Mouse (Mus musculus) CH12.LX (cell line): ENCODE data around the gene Shank3. TPM values are rescaled to one million over a fixed set of nuclear protein-coding genes. Genes with fewer than 3 reads are reported as not detected.

Experiments used
- DNase-seq: peaks from one replicate; pipeline ENCODE4 v3.0.0-alpha.2; 2013; ENCODE audit errors: extremely low read depth
- H3K27ac ChIP-seq: 2 replicates; pipeline ENCODE4 v1.5.1; 2012; ENCODE audit warnings: low read depth, mild to moderate bottlenecking, control low read depth, moderate library complexity; ENCODE audit not compliant: insufficient read depth
- H3K27me3 ChIP-seq: replicated peaks from 2 replicates; pipeline ENCODE3; 2012; ENCODE audit warnings: inconsistent platforms
- H3K36me3 ChIP-seq, 2 experiments: replicated peaks in 1 of 2; 2 replicates each; pipeline versions ENCODE3 to v1.6.1; 2012; ENCODE audit warnings: inconsistent platforms in 1 of 2, low read length in 1 of 2, mild to moderate bottlenecking in 1 of 2, mixed read lengths in 1 of 2, moderate library complexity in 1 of 2; ENCODE audit not compliant: control insufficient read depth in 1 of 2, insufficient read depth in 1 of 2
- H3K4me1 ChIP-seq, 2 experiments: 2 replicates each; pipeline ENCODE4 v1.6.1; 2012; ENCODE audit warnings: inconsistent platforms in 1 of 2, moderate library complexity in 1 of 2; ENCODE audit not compliant: insufficient read depth in 2 of 2, control insufficient read depth in 1 of 2
- H3K4me2 ChIP-seq: 2 replicates; pipeline ENCODE4 v1.6.1; 2012; ENCODE audit warnings: low read depth, mild to moderate bottlenecking, control low read depth; ENCODE audit not compliant: poor library complexity, insufficient read depth, severe bottlenecking
- H3K4me3 ChIP-seq, 3 experiments: fragments of 150-350 bp in 1 of 3; sonication (generic) in 1 of 3; replicated peaks in 1 of 3; 2 replicates each; pipeline versions ENCODE3 to v1.5.1; 2011 to 2012; ENCODE audit warnings: low read depth in 2 of 3, low read length in 2 of 3, mild to moderate bottlenecking in 2 of 3, moderate library complexity in 2 of 3, control low read depth in 1 of 3, improper control_type of control experiment in 1 of 3, inconsistent platforms in 1 of 3, mixed read lengths in 1 of 3; ENCODE audit not compliant: poor library complexity in 1 of 3
- H3K79me2 ChIP-seq: replicated peaks from 2 replicates; pipeline ENCODE4 v1.6.1; 2012; ENCODE audit warnings: mild to moderate bottlenecking, moderate library complexity; ENCODE audit not compliant: control insufficient read depth, poor library complexity, insufficient read depth, severe bottlenecking; ENCODE audit errors: extremely low read depth
- H3K9ac ChIP-seq: 2 replicates; pipeline ENCODE4 v1.6.1; 2012; ENCODE audit warnings: low read depth, mild to moderate bottlenecking, control low read depth, moderate library complexity; ENCODE audit not compliant: insufficient read depth
- H3K9me3 ChIP-seq: replicated peaks from 2 replicates; pipeline ENCODE3; 2012; ENCODE audit warnings: low read length, inconsistent platforms, mixed read lengths
- BHLHE40 ChIP-seq: IDR thresholded peaks from 2 replicates; pipeline ENCODE4 v1.6.1; 2011; ENCODE audit warnings: mild to moderate bottlenecking, low read depth, low read length, improper control_type of control experiment
- CHD1 ChIP-seq: IDR thresholded peaks from 2 replicates; pipeline ENCODE4 v1.6.1; 2012; ENCODE audit warnings: low read depth, low read length, improper control_type of control experiment, inconsistent platforms
- CHD2 ChIP-seq: IDR thresholded peaks from 2 replicates; pipeline ENCODE4 v1.6.1; 2011; ENCODE audit warnings: low read length, improper control_type of control experiment
- CTCF ChIP-seq, 2 experiments: IDR thresholded peaks in 1 of 2; conservative IDR thresholded peaks in 1 of 2; 2 replicates each; pipeline ENCODE4 v1.5.1; 2011 to 2012; ENCODE audit warnings: low read depth in 2 of 2, low read length in 2 of 2, improper control_type of control experiment in 1 of 2, inconsistent platforms in 1 of 2, mild to moderate bottlenecking in 1 of 2, moderate library complexity in 1 of 2
- E2F4 ChIP-seq: IDR thresholded peaks from 2 replicates; pipeline ENCODE4 v1.6.1; 2011; ENCODE audit warnings: low read depth, low read length, improper control_type of control experiment; ENCODE audit not compliant: insufficient replicate concordance
- EP300 ChIP-seq: IDR thresholded peaks from 2 replicates; pipeline ENCODE4 v1.6.1; 2011; ENCODE audit warnings: low read length, improper control_type of control experiment
- ETS1 ChIP-seq: conservative IDR thresholded peaks from 2 replicates; pipeline ENCODE4 v1.6.1; 2012; ENCODE audit warnings: low read depth, mild to moderate bottlenecking, inconsistent platforms, low read length, improper control_type of control experiment, moderate library complexity
- GABPA ChIP-seq: IDR thresholded peaks from 2 replicates; pipeline ENCODE4 v1.6.1; 2012; ENCODE audit warnings: low read depth, low read length, improper control_type of control experiment, inconsistent platforms; ENCODE audit not compliant: insufficient replicate concordance
- HCFC1 ChIP-seq: IDR thresholded peaks from 2 replicates; pipeline ENCODE4 v1.6.1; 2012; ENCODE audit warnings: low read depth, mild to moderate bottlenecking, inconsistent platforms, low read length, improper control_type of control experiment
- JUN ChIP-seq: IDR thresholded peaks from 2 replicates; pipeline ENCODE4 v1.6.1; 2011; ENCODE audit warnings: low read depth, mild to moderate bottlenecking, low read length, improper control_type of control experiment, moderate library complexity; ENCODE audit not compliant: insufficient read depth
- MAFK ChIP-seq: IDR thresholded peaks from 2 replicates; pipeline ENCODE4 v1.6.1; 2011; ENCODE audit warnings: low read length, improper control_type of control experiment; ENCODE audit not compliant: insufficient replicate concordance
- MAX ChIP-seq: IDR thresholded peaks from 2 replicates; pipeline ENCODE4 v1.6.1; 2011; ENCODE audit warnings: low read length, improper control_type of control experiment
- MAZ ChIP-seq: IDR thresholded peaks from 2 replicates; pipeline ENCODE4 v1.6.1; 2012; ENCODE audit warnings: low read depth, mild to moderate bottlenecking, inconsistent platforms, low read length, improper control_type of control experiment, moderate library complexity
- MEF2A ChIP-seq: IDR thresholded peaks from 2 replicates; pipeline ENCODE4 v1.6.1; 2014; ENCODE audit warnings: low read depth, mild to moderate bottlenecking, inconsistent platforms, low read length, improper control_type of control experiment, borderline replicate concordance
- MXI1 ChIP-seq: IDR thresholded peaks from 2 replicates; pipeline ENCODE4 v1.6.1; 2011; ENCODE audit warnings: mild to moderate bottlenecking, low read depth, low read length, improper control_type of control experiment
- NELFE ChIP-seq: IDR thresholded peaks from 2 replicates; pipeline ENCODE4 v1.6.1; 2011; ENCODE audit warnings: low read depth, low read length, improper control_type of control experiment
- PAX5 ChIP-seq: IDR thresholded peaks from 2 replicates; pipeline ENCODE4 v1.6.1; 2012; ENCODE audit warnings: low read length, inconsistent platforms, mixed read lengths
- RAD21 ChIP-seq: IDR thresholded peaks from 2 replicates; pipeline ENCODE4 v1.6.1; 2011; ENCODE audit warnings: low read depth, mild to moderate bottlenecking, low read length, improper control_type of control experiment, moderate library complexity
- RCOR1 ChIP-seq: conservative IDR thresholded peaks from 2 replicates; pipeline ENCODE4 v1.6.1; 2012; ENCODE audit warnings: low read depth, mild to moderate bottlenecking, inconsistent platforms, low read length, improper control_type of control experiment
- SMC3 ChIP-seq: IDR thresholded peaks from 2 replicates; pipeline ENCODE4 v1.6.1; 2011; ENCODE audit warnings: low read depth, low read length, improper control_type of control experiment
- TBP ChIP-seq: conservative IDR thresholded peaks from 2 replicates; pipeline ENCODE4 v1.6.1; 2011; ENCODE audit warnings: low read depth, low read length, improper control_type of control experiment
- TCF12 ChIP-seq: IDR thresholded peaks from 2 replicates; pipeline ENCODE4 v1.6.1; 2014; ENCODE audit warnings: low read depth, mild to moderate bottlenecking, inconsistent platforms, low read length, improper control_type of control experiment
- UBTF ChIP-seq: IDR thresholded peaks from 2 replicates; pipeline ENCODE4 v1.6.1; 2012; ENCODE audit warnings: low read depth, mild to moderate bottlenecking, inconsistent platforms, low read length, improper control_type of control experiment, moderate library complexity
- USF1 ChIP-seq: IDR thresholded peaks from 2 replicates; pipeline ENCODE4 v1.6.1; 2014; ENCODE audit warnings: low read depth, mild to moderate bottlenecking, inconsistent platforms, low read length, improper control_type of control experiment
- USF2 ChIP-seq: conservative IDR thresholded peaks from 2 replicates; pipeline ENCODE4 v1.6.1; 2011; ENCODE audit warnings: low read depth, low read length, improper control_type of control experiment
- ZKSCAN1 ChIP-seq: IDR thresholded peaks from 2 replicates; pipeline ENCODE4 v1.6.1; 2012; ENCODE audit warnings: low read depth, inconsistent platforms, low read length, improper control_type of control experiment, borderline replicate concordance
- ZMIZ1 ChIP-seq: IDR thresholded peaks from 2 replicates; pipeline ENCODE4 v1.6.1; 2012; ENCODE audit warnings: low read depth, mild to moderate bottlenecking, inconsistent platforms, low read length, improper control_type of control experiment
- ZNF384 ChIP-seq: IDR thresholded peaks from 2 replicates; pipeline ENCODE4 v1.6.1; 2012; ENCODE audit warnings: low read depth, low read length, improper control_type of control experiment, inconsistent platforms
- dilution Hi-C: fragments of 300-500 bp; cut with MboI; formaldehyde crosslinking; loops from 2 replicates; pipeline ENCODE4 v1.14.3; 2020; ENCODE audit warnings: low sequenced_read_pairs; ENCODE audit not compliant: extremely low pct_unique_long_range_greater_than_20kb, extremely low pct_ligation_motif_present
- in situ Hi-C: fragments of 300-500 bp; cut with MboI; formaldehyde crosslinking; loops from 3 replicates; pipeline ENCODE4 v1.14.3; 2019; ENCODE audit warnings: low sequenced_read_pairs, low pct_ligation_motif_present, low pct_unique_long_range_greater_than_20kb, mixed read lengths
- polyA plus RNA-seq: library from polyadenylated mRNA; unstranded; fragments of >175 nt; gene quantifications from 2 replicates; pipeline ENCODE4 v1.2.1, GENCODE M21; 2012; ENCODE audit warnings: low read depth; ENCODE audit not compliant: insufficient read length
- total RNA-seq, 2 experiments: library from RNA; depleted of rRNA; stranded (reverse); fragments of 300-350 nt in 1 of 2; fragments of >200 nt in 1 of 2; gene quantifications; 2 replicates each; pipeline ENCODE4 v1.2.3; 2012 to 2014

Gene Shank3
- total and polyA plus RNA-seq, 3 experiments: not detected

DNA sequence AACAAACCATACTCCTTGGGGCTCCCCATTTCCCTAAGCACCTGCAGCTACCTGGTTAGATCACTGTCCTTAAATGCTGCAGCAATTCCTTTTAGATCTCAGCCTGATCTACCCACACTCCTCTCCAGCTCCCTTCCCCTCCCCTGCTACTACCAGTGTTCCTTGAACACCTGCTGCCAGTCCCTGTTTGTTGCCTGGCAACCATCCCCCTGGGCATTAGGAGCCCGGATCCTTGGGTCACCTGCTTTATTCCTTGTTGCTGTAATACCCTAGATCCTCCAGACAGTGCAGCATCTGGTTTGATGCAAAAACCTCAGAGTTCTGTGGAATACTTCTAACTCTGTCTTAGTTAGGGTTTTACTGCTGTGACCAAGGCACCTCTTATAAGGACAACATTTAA is 34.4 kb upstream of the Shank3 start:
- no peaks in the 10 kb centered on the region for H3K9me3 ChIP-seq
- no peaks in the 10 kb centered on the region for H3K4me1 ChIP-seq
- in situ Hi-C loops: no loop called here
- H3K27ac ChIP-seq: no peak overlapping the region
- TF ChIP-seq JUN (no peak), NELFE (no peak), ZKSCAN1 (no peak), PAX5 (no peak), MEF2A (no peak), ZNF384 (no peak), ZMIZ1 (no peak), EP300 (no peak), TBP (no peak), MXI1 (no peak), HCFC1 (no peak), USF1 (no peak), USF2 (no peak), CTCF (conservative IDR thresholded peaks at IDR 0.05 in 1 of 2, IDR thresholded peaks at IDR 0.05 in 1 of 2; ENCODE audit: low read depth in 2 of 2, low read length in 2 of 2) (no peak), CHD1 (no peak)
- TF ChIP-seq, all 38 proteins: peak for 0
- Histone ChIP-seq H3K27me3 (peaks cover 44% of the 10 kb centered on the region), H3K9ac (no peak overlapping the region), H3K79me2 (no peaks in the 10 kb centered on the region), H3K36me3 (no peaks in the 10 kb centered on the region), H3K4me2 (no peak overlapping the region), H3K4me3 (no peak overlapping the region)
- DNase-seq: no peak
- dilution Hi-C loops: no loop called here

- TF ChIP-seq SMC3 (peak; percentile 54), CHD1 (no peak), MAFK (no peak), E2F4 (no peak), ZNF384 (no peak), GABPA (no peak), RAD21 (peak; percentile 56), TBP (no peak), MXI1 (no peak), MAZ (no peak), PAX5 (no peak), RCOR1 (no peak), UBTF (no peak), ZKSCAN1 (no peak), CHD2 (no peak), TCF12 (no peak), MEF2A (no peak), BHLHE40 (no peak), NELFE (no peak), CTCF (conservative IDR thresholded peaks at IDR 0.05 in 1 of 2, IDR thresholded peaks at IDR 0.05 in 1 of 2; ENCODE audit: low read depth in 2 of 2, low read length in 2 of 2) (peak; percentile 37 to 70; a peak in 2 of 4 replicates), ETS1 (no peak), MAX (no peak), EP300 (no peak)
- TF ChIP-seq, all 38 proteins: peak for 3
- in situ Hi-C loops (no loop called here), dilution Hi-C loops (no loop called here)
- Histone ChIP-seq H3K79me2 (no peaks in the 10 kb centered on the region), H3K27ac (no peak overlapping the region), H3K4me2 (no peak overlapping the region), H3K9ac (no peak overlapping the region), H3K36me3 (peaks cover 0 to 8% of the 10 kb centered on the region in 2 experiments), H3K9me3 (no peaks in the 10 kb centered on the region), H3K4me1 (no peaks in the 10 kb centered on the region), H3K4me3 (no peak overlapping the region), H3K27me3 (peaks cover 19% of the 10 kb centered on the region)
- DNase-seq: peak; percentile 28
Observed at GRCm38 (mm10) chr15:89468577-89468976, 30.8 kb upstream of the Shank3 start.
